Mouse (Mus musculus) ovary, postnatal 10 days (tissue): ENCODE results near the gene Olfr1501.
"Not testable (repeated sequence)": the region's sequence is repeated elsewhere in the genome, so short reads cannot be mapped to it uniquely, and the experiment has no call there.

ENCODE experiments used
- DNase-seq: peaks from one replicate; pipeline ENCODE4 v3.0.0; 2022; ENCODE audit warnings: low spot score

Gene Olfr1501

DNA sequence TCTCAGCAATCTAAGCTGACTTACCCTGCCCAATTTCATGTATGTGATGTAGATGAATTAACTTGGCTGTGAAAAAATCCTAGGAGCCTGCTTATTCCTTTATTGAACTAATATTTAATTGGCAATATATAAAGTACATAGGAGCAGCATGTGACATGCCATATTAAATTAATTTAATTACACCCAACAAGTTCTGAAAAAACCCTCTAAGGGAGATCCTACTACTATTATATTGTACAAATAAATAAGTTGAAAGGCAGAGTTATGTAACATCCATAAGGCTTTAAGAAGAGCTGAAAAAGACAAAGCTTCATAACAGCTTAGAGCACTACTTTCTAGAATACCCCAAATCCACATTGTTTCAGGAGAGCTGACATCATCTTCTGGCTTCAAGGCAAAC lies at the start of gene Olfr1501:
TSS of gene Olfr1501 (minus strand) at position 101 of the 400 bp plus-strand sequence.
- not testable (repeated sequence) for DNase-seq

DNA sequence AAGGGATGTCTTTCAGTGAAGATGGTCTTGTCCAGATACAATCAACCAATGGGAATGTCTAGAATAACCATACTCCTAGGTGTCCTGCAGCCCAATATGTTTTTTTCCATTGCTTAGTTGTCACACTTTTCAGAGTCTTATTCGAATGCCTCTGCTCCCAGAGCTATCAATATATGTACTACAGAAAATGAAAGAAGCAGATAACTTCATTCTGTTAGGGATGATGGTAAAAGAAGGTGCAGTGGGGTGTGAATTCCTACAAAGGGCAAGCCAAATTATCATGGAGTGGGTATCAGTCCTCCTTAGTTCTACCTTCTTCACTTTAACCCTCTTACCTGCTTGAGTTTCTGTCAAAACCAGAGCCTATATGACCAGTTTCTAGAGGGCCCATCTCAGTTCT lies 47.3 kb upstream of the Olfr1501 start, which contains the start of gene Olfr1504:
TSS of gene Olfr1504 (minus strand) at position 101 of the 400 bp plus-strand sequence.
- DNase-seq = no peak

DNA sequence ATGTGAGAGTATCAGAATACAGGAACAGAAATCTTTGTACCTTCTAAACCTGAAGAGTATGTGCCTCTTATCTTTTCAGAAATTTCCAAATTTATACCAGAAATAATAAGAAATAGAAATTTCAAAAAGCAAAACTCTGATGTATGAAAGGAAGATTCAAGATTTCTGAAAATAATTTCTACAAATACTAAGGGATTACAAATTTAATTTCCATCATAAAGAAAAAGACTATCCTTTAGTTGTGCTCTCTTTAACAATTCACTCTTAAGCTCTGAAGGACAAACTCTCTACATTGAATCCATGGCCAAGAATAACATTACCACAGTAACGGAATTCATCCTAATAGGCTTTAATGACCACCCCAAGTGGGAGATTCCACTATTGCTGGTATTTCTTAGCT lies 11.0 kb upstream of the Olfr1501 start, which contains the start of gene Olfr1502:
TSS of gene Olfr1502 (plus strand) at position 301 of the 400 bp plus-strand sequence.
- DNase-seq = no peak

DNA sequence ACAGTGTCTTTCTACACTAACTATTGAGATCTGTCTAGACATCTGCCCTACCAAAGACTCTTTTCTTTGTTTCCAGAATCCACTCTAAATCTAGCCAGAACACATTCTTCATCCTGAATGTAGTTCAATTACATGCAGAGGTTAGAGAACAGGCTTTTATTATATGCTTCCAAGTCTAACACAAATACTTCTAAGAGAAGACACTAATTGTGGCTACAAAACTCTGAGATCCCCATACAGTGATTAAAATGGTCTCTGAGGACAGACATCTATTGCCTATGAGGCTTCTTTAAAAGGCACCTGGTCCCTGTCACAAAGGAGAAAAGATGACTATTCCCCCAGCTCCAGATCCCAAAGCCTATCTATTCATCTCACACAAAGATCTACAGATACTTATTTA lies 20.1 kb downstream of the Olfr1501 start, which contains the start of gene Olfr1500:
TSS of gene Olfr1500 (minus strand) at position 101 of the 400 bp plus-strand sequence.
- no peak for DNase-seq

DNA sequence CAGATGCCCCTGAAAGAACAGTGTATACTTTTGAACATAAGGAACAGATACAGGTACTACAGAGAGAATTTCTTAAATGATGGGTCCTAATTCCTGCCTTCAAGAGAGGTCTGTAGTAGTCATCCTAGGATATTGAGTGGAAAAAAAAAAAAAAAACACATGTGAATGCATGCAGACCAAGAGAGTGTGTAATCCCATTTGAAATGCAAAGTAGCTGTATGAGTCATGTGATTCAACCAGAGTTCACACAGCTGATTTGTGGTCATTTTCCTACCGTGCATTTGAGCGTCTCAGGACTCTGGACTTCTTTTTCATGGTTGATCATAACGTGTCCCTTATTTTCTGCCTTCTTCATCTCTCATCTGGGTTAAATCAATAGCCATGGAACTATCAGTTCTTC lies 22.0 kb downstream of the Olfr1501 start:
- DNase-seq = no peak

DNA sequence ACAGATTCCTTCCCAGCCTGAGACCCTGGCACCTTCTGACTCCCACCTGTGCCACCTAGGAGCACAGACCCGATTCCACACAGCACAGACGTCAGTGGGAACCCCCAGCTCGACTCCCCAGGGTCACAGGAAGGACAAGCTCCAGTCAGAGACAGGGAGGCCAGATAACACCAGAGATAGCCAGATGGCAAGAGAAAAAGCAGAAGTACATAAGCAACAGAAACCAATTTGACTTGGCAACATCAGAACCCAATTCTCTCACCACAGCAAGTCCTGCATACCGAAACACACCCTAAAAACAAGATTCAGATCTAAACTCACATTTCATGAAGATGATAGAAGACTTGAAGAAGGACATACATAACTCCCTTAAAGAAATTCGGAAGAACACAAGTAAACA lies 29.6 kb downstream of the Olfr1501 start:
- DNase-seq = no peak

DNA sequence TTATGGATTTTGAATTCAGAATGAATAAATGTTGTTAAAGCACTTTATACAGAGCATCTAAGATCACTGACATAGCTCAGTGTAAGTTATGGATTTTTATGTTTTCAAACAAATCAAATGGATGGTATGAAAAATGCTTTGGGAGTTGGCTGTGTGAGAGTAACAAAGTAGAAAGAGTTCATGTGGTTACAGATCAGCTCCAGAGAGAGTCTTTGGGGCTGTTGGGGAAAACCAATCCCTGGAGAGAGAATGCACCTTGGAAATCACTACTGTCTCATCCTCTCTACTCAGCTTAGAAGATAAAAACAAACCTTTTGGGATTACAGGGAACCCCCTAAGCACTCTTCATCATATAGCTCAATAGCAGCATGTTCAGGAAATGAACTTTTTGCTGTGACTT lies 31.1 kb downstream of the Olfr1501 start, which contains the start of gene Olfr1499:
TSS of gene Olfr1499 (minus strand) at position 101 of the 400 bp plus-strand sequence.
- no peak for DNase-seq

DNA sequence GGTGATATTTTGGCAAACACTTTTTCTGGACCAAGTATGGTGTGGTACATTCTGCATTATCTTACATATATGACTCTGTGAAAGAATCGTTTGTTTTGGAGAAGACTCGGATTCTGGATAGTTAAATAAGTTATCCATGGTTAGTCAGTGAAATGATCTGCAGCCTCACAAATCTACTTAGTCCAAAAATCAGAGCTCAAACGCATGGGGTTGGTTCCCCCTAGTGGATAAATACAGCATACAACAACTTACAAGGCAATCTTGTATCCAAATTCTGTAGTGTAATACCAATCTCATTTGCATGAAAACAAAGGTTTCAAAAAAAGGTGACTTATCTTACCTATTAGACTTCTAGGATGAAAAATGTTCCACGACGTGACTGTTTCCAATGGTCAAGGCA lies 31.7 kb downstream of the Olfr1501 start:
- no peak for DNase-seq

DNA sequence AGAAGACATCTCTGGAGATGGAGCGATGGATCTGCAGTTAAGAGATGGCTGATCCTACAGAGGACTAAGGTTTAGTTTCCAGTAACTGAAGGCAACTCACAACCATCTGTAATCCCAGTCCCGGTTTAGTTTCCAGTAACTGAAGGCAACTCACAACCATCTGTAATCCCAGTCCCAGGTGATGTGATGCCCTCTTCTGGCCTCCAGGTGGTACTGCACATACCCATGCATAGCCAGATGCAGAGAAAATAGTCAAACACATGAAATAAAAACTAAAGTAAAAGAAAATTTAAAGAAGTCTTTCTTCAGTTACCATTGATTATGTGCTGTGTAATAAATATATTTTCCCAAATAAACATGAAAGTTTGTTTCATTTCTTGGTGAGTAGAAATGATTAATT lies 37.7 kb downstream of the Olfr1501 start:
- no peak for DNase-seq

DNA sequence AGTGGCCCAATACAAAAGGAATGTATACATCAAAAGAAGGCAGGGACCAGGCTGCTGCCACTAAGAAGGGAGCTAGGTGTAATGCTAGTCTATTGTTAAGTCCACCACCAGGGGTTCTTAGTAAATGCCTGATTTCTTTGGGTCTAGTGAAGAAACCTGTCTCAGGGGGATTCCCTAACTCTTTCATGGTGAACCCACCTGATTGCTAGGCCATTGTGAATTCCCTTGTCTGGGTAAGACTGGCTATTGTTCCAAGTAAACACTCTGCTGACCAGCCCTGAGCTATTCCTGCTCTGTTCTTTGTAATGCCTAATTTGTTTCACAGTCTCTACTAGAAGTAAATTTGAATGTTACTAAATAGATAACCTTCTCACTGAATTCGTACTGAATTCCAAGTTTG lies 45.0 kb downstream of the Olfr1501 start:
- DNase-seq = not testable (repeated sequence)

DNA sequence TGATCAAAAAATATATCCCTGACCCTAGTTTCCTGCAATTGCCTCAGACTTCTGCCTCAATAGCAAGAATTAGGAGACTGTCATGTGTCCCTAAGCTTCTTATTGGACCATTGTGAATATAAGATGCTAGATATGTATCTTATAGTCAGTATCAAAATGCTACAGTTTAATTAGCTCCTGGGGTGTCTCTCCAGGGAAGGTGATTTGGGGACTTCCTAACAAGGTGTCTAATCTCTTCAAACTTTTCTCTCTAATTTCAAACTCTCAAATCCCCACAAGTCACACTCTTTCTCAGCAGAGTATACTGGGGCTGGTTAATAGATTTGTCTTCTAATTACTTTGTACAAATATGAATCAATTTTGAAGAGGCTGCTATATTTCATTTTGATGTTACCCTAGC lies 52.4 kb downstream of the Olfr1501 start, which contains the start of gene Olfr1497:
TSS of gene Olfr1497 (minus strand) at position 101 of the 400 bp plus-strand sequence.
- no peak for DNase-seq
